ENCODE assay signal across 21 mouse cellular contexts in genomic region chr3:94702856-94703255, GRCm38 (mm10). TPM values are rescaled to one million over a fixed set of nuclear protein-coding genes. Genes with fewer than 3 reads are reported as not detected.
DNase-seq lines count a peak whose midpoint lies in the region; ATAC-seq lines count a peak whose summit lies in the region.
"Had no signal": no experiment of that assay in that cellular context is flagged by ENCODE, and none has a peak within 500 bp of the region (broad histone marks: within the 10 kb centered on the region; RNA-seq: fewer than 3 reads in every experiment).

No protein-coding gene starts in this region.

- WGBS in liver, embryonic 11.5 days: 78% methylated on average over 3 of the region's 3 CpGs
- 50% methylated on average over 3 of the region's 3 CpGs for WGBS in liver, embryonic 16.5 days (ENCODE audit: insufficient replicate concordance)
- 84% methylated on average over 3 of the region's 3 CpGs for WGBS in midbrain, embryonic 10.5 days
- 87% methylated on average over 3 of the region's 3 CpGs for WGBS in hindbrain, embryonic 13.5 days

- peak overlapping the region; percentile 78 for H3K27ac ChIP-seq in liver, embryonic 11.5 days (ENCODE audit: low read depth, low read length)
- H3K27ac ChIP-seq in liver, embryonic 16.5 days (ENCODE audit: low read length): peak overlapping the region; percentile 84
- no peak overlapping the region for H3K27ac ChIP-seq in midbrain, embryonic 10.5 days (replicated peaks)
- no peak overlapping the region for H3K27ac ChIP-seq in hindbrain, embryonic 13.5 days
- H3K27ac ChIP-seq: forebrain, embryonic 13.5 days; limb, embryonic 12.5 days; midbrain, embryonic 15.5 days; neural tube, embryonic 12.5 days had no signal

- H3K4me1 ChIP-seq in liver, embryonic 11.5 days (replicated peaks; ENCODE audit: control insufficient read depth, insufficient read depth, low read length): peaks cover 7% of the 10 kb centered on the region; the same call in 1 of the 2 replicates
- H3K4me1 ChIP-seq in erythroblast, embryonic 14.5 days (ENCODE audit: control insufficient read depth): peaks cover 29% of the 10 kb centered on the region
- H3K4me1 ChIP-seq in liver, embryonic 16.5 days (ENCODE audit: control insufficient read depth, low read depth, low read length): peaks cover 7% of the 10 kb centered on the region
- no peaks in the 10 kb centered on the region for H3K4me1 ChIP-seq in midbrain, embryonic 10.5 days
- no peaks in the 10 kb centered on the region for H3K4me1 ChIP-seq in hindbrain, embryonic 13.5 days (replicated peaks)
- H3K4me1 ChIP-seq: forebrain, embryonic 13.5 days; limb, embryonic 12.5 days; midbrain, embryonic 15.5 days; neural tube, embryonic 12.5 days had no signal

- no peak overlapping the region for H3K4me3 ChIP-seq in liver, embryonic 11.5 days (ENCODE audit: low read depth, low read length)
- H3K4me3 ChIP-seq in erythroblast, embryonic 14.5 days (replicated peaks): peak overlapping the region; percentile 40
- H3K4me3 ChIP-seq in liver, embryonic 16.5 days (ENCODE audit: low read depth, low read length): no peak overlapping the region
- H3K4me3 ChIP-seq in midbrain, embryonic 10.5 days: no peak overlapping the region
- H3K4me3 ChIP-seq in hindbrain, embryonic 13.5 days: no peak overlapping the region
- H3K4me3 ChIP-seq: forebrain, embryonic 13.5 days; limb, embryonic 12.5 days; megakaryocyte, embryonic 14.5 days; midbrain, embryonic 15.5 days; neural tube, embryonic 12.5 days had no signal

- DNase-seq in liver, embryonic 11.5 days (ENCODE audit: low spot score): no peak
- no peak for DNase-seq in liver
- DNase-seq in spleen, postnatal 36 days (ENCODE audit: low spot score in 2 of 2): no peak
- DNase-seq in midbrain, embryonic 10.5 days (ENCODE audit: low spot score): no peak
- DNase-seq: cerebellum, adult 11 months; lung, adult 2 months; right cerebral cortex, postnatal 25 days had no signal

- peak overlapping the region; percentile 43; the same call in 1 of the 2 replicates for H3K9ac ChIP-seq in liver, embryonic 11.5 days (ENCODE audit: low read depth, low read length)
- H3K9ac ChIP-seq in liver, embryonic 16.5 days (ENCODE audit: low read depth, low read length): peak overlapping the region; percentile 3
- no peak overlapping the region for H3K9ac ChIP-seq in hindbrain, embryonic 13.5 days
- H3K9ac ChIP-seq: forebrain, embryonic 13.5 days; limb, embryonic 12.5 days; midbrain, embryonic 15.5 days; neural tube, embryonic 12.5 days had no signal

- ATAC-seq in liver, embryonic 11.5 days (replicated peaks; ENCODE audit: low FRiP score): peak; percentile 43
- peak; percentile 28 for ATAC-seq in liver, embryonic 16.5 days (ENCODE audit: low read depth)
- no peak for ATAC-seq in hindbrain, embryonic 13.5 days (ENCODE audit: low FRiP score)
- ATAC-seq: forebrain, embryonic 13.5 days; midbrain, embryonic 15.5 days had no signal

- H3K36me3 ChIP-seq in liver, embryonic 11.5 days (ENCODE audit: control insufficient read depth, insufficient read depth, low read length): no peaks in the 10 kb centered on the region
- H3K36me3 ChIP-seq in erythroblast, embryonic 14.5 days (ENCODE audit: control insufficient read depth): no peaks in the 10 kb centered on the region
- H3K36me3 ChIP-seq in liver, embryonic 16.5 days (ENCODE audit: control insufficient read depth, insufficient read depth): no peaks in the 10 kb centered on the region
- no peaks in the 10 kb centered on the region for H3K36me3 ChIP-seq in midbrain, embryonic 10.5 days
- H3K36me3 ChIP-seq in hindbrain, embryonic 13.5 days: no peaks in the 10 kb centered on the region
- H3K36me3 ChIP-seq: limb, embryonic 12.5 days; midbrain, embryonic 15.5 days; neural tube, embryonic 12.5 days had no signal

- H3K9me3 ChIP-seq in liver, embryonic 11.5 days (ENCODE audit: control insufficient read depth, low read length): no peaks in the 10 kb centered on the region
- no peaks in the 10 kb centered on the region for H3K9me3 ChIP-seq in erythroblast, embryonic 14.5 days (ENCODE audit: control insufficient read depth, low read length)
- no peaks in the 10 kb centered on the region for H3K9me3 ChIP-seq in liver, embryonic 16.5 days (replicated peaks; ENCODE audit: control insufficient read depth, low read length)
- H3K9me3 ChIP-seq in midbrain, embryonic 10.5 days (replicated peaks): peaks cover 4% of the 10 kb centered on the region; the same call in 1 of the 2 replicates
- no peaks in the 10 kb centered on the region for H3K9me3 ChIP-seq in hindbrain, embryonic 13.5 days
- H3K9me3 ChIP-seq: forebrain, embryonic 13.5 days; limb, embryonic 12.5 days; megakaryocyte, embryonic 14.5 days; midbrain, embryonic 15.5 days; neural tube, embryonic 12.5 days had no signal

- H3K4me2 ChIP-seq in liver, embryonic 11.5 days: 0 out of 2 replicates have a peak overlapping the region, but pooled peaks have one; percentile 28
- H3K4me2 ChIP-seq in liver, embryonic 16.5 days (ENCODE audit: low read depth, low read length): peak overlapping the region; percentile 44
- no peak overlapping the region for H3K4me2 ChIP-seq in hindbrain, embryonic 13.5 days
- H3K4me2 ChIP-seq: forebrain, embryonic 13.5 days; limb, embryonic 12.5 days; midbrain, embryonic 15.5 days; neural tube, embryonic 12.5 days had no signal

- H3K27me3 ChIP-seq in liver, embryonic 11.5 days (replicated peaks; ENCODE audit: control insufficient read depth, insufficient read depth, low read length): no peaks in the 10 kb centered on the region
- H3K27me3 ChIP-seq in erythroblast, embryonic 14.5 days (ENCODE audit: control insufficient read depth): no peaks in the 10 kb centered on the region
- H3K27me3 ChIP-seq in liver, embryonic 16.5 days (ENCODE audit: control insufficient read depth, insufficient read depth, low read depth, low read length): no peaks in the 10 kb centered on the region
- H3K27me3 ChIP-seq in midbrain, embryonic 10.5 days (ENCODE audit: low read depth, poor library complexity, severe bottlenecking): no peaks in the 10 kb centered on the region
- no peaks in the 10 kb centered on the region for H3K27me3 ChIP-seq in hindbrain, embryonic 13.5 days
- H3K27me3 ChIP-seq: forebrain, embryonic 13.5 days; limb, embryonic 12.5 days; megakaryocyte, embryonic 14.5 days; midbrain, embryonic 15.5 days; neural tube, embryonic 12.5 days had no signal

RNA-seq across cellular contexts. Expression of gene Selenbp2, which starts 9.5 kb away (rescaled TPM):
- 1.7 and 2.6 TPM in 2 replicates for polyA plus RNA-seq in liver, embryonic 11.5 days (2014; fragmentation: Nextera tagmentation; extraction: Ambion mirVana)
- 0.05 TPM in 1 of 2 replicates, not detected in the other for polyA plus RNA-seq in erythroblast, embryonic 14.5 days (2012)
- 93.0 and 115 TPM in 2 replicates for polyA plus RNA-seq in liver, embryonic 16.5 days (2015; fragmentation: Nextera tagmentation; extraction: Ambion mirVana)
- not detected in 2 replicates for polyA plus RNA-seq in midbrain, embryonic 10.5 days (2016; fragmentation: Nextera tagmentation; extraction: Ambion mirVana)
- polyA plus RNA-seq in hindbrain, embryonic 13.5 days (2015; fragmentation: Nextera tagmentation; extraction: Ambion mirVana): 0.52 TPM in 1 of 2 replicates, not detected in the other
- polyA plus RNA-seq: C2C12; embryonic facial prominence, embryonic 11.5 days; forebrain, embryonic 13.5 days; hindbrain, embryonic 11.5 days; neural tube, embryonic 12.5 days had no signal

RNA-seq across cellular contexts. Expression of gene Tuft1, which starts 44.2 kb away (rescaled TPM):
- 7.7 and 8.8 TPM in 2 replicates for polyA plus RNA-seq in liver, embryonic 11.5 days (2014; fragmentation: Nextera tagmentation; extraction: Ambion mirVana)
- polyA plus RNA-seq in erythroblast, embryonic 14.5 days (2012): 0.30 and 0.68 TPM in 2 replicates
- polyA plus RNA-seq in liver, embryonic 16.5 days (2015; fragmentation: Nextera tagmentation; extraction: Ambion mirVana): 13.2 and 13.3 TPM in 2 replicates
- polyA plus RNA-seq in midbrain, embryonic 10.5 days (2016; fragmentation: Nextera tagmentation; extraction: Ambion mirVana): 3.9 and 4.1 TPM in 2 replicates
- 4.2 and 4.5 TPM in 2 replicates for polyA plus RNA-seq in hindbrain, embryonic 13.5 days (2015; fragmentation: Nextera tagmentation; extraction: Ambion mirVana)

RNA-seq across cellular contexts. Expression of gene Gm10972, which starts 59.9 kb away (rescaled TPM):
- polyA plus RNA-seq in liver, embryonic 11.5 days (2014; fragmentation: Nextera tagmentation; extraction: Ambion mirVana): not detected in 2 replicates
- polyA plus RNA-seq in erythroblast, embryonic 14.5 days (2012): not detected in 2 replicates
- polyA plus RNA-seq in liver, embryonic 16.5 days (2015; fragmentation: Nextera tagmentation; extraction: Ambion mirVana): not detected in 2 replicates
- polyA plus RNA-seq in midbrain, embryonic 10.5 days (2016; fragmentation: Nextera tagmentation; extraction: Ambion mirVana): not detected in 2 replicates
- polyA plus RNA-seq in hindbrain, embryonic 13.5 days (2015; fragmentation: Nextera tagmentation; extraction: Ambion mirVana): not detected in 2 replicates
- polyA plus RNA-seq: C2C12; embryonic facial prominence, embryonic 11.5 days; forebrain, embryonic 13.5 days; gonadal fat pad, adult 2 months; heart, embryonic 16.5 days; hindbrain, embryonic 11.5 days; kidney, embryonic 16.5 days; limb, embryonic 12.5 days; lung, adult 2 months; midbrain, embryonic 15.5 days; neural tube, embryonic 12.5 days had no signal

Comparison
In these comparisons a context has a peak if more than half of its experiments do, and no peak if none do; other contexts are left out.
1. RNA of gene Selenbp2, which starts 9.5 kb away (polyA plus RNA-seq): 93.0 to 115 TPM in liver, embryonic 16.5 days; 1.7 to 2.6 TPM in liver, embryonic 11.5 days, 0.52 TPM in hindbrain, embryonic 13.5 days, 0.05 TPM in erythroblast, embryonic 14.5 days and not detected in midbrain, embryonic 10.5 days; every median in the first group is over 10 times any median in the second.
2. H3K27ac ChIP-seq: peak in liver, embryonic 11.5 days (single experiment) and liver, embryonic 16.5 days (single experiment); none in midbrain, embryonic 10.5 days (single experiment) and hindbrain, embryonic 13.5 days (single experiment).